Mouse (Mus musculus): ENCODE data around the gene Ephx1.
A peak's percentile ranks its signal among the peaks of the same experiment; 100 is the strongest.
"Not testable (repeated sequence)": the region's sequence is repeated elsewhere in the genome, so short reads cannot be mapped to it uniquely, and the experiment has no call there.

The Ephx1 gene

DNA sequence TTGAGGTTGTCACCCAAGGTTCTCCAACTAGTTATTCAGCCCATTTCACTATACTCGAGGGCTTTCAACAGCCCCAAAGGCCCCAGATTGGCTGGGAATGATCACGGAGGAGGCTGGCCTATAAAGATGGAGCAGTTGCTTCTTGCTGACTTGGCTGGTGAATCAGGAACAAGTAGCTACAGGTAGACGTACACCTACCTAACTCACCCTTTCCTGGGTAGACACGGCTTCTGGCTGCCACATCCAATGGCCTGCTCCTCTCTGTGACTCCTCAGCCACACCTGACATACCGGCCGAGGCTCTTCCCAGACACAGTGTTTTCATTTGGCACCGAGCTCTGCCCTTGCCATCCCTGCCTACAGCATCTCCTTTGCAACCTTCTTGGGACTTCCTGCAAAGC, 53.4 kb downstream of the Ephx1 start:
- no peak for DNase-seq

DNA sequence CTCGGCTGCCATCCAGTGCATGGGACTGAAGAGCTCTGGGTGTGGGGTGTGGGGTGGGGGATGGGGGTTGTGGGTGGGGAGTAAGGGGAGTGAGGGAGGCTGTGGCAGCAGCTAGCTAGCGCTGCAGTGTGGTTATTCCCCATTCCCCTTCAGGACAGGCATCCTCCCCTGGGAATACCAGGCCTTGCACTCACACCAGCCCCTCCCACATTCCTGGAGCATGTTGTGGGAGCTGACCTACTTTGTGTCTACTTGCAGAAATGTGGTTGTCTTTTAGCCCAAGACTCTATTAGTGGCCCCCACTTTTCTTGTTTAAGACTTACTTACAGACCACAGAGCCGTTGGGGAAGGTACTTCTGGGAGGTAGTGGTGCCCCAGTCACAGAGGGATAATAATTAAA, 54.2 kb downstream of the Ephx1 start:
- DNase-seq = no peak

DNA sequence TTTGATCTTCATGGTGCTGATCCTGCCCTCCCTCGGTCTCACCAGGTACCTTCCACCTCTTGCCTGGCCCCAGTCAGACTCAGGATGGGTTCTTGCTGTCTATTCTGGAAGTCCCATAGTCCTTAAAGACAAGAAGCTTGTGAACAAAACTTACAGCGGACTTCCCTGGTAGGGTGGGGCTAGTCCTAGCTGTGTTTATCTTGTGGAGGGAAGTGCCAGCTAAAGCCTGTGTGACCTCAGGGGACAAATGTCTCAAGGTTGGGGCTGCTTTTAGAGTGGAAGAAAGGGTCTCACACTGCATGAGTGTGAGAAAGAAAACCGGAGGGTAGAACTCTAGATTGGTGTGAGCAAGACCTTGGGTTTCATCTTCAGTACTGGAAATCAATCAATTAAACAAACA, 54.9 kb downstream of the Ephx1 start:
- DNase-seq = no peak

DNA sequence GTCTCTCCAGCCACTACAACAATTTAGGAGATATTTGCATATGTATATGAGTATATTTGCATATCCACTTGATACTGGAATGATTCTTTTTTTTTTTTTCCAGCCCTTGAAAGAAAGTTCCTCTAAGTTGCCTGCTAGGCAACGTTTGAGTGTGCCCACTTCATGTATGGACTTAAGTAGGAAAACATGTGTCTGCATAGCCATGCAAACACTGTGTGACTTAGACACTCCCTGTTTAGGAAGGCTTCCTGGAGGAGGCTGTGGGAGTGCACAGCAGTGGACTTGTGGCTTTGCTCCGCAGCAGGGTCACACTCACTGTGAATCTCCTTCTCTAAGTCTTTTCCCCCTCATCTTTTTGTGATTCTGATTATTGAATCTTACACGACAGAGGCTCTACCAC, 61.9 kb downstream of the Ephx1 start:
- DNase-seq = no peak

GRCm38 (mm10) chr1:180957989-180958388, 62.7 kb downstream of the Ephx1 start:
- DNase-seq = no peak

DNA sequence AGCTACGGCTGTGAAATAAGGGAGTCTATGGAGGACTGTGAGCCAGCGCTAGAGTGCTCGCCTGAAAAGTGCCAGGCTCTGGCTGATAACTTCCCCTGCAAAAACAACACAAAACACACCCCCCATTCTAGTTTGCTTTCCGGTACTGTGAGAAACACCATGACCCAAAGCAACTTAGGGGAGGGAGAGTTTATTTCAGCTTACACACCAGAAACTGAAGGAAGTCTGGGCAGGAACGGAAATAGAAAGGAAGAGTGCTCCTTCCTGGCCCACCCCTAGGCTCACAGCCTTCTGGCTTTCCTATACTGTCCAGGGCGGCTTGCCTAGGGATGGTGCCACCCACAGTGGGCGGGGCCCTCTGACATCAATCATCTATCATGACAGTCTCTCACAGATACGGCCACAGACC, 63.7 kb downstream of the Ephx1 start:
- DNase-seq = no peak

GRCm38 (mm10) chr1:180956401-180956800, 64.3 kb downstream of the Ephx1 start:
- no peak for DNase-seq

DNA sequence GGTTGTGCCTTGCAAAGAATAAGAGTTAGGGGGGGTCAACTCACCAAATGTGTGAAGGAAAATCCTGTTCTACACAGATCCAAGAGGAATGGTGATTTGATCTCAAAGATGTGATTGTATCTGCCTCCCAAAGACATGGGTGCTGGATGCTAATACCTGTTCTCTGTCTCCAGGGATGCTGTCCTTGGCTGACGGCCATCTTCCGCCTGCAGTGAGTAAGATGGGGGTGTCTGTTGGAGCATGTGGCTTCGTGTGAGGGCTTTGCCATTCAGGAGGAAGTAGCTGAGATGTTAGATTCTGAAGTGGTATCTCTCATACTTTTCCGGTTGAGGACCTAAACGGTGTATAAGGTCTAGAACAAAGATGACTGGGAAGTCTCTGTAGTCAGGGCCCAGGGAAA, 67.9 kb downstream of the Ephx1 start:
- no peak for DNase-seq

DNA sequence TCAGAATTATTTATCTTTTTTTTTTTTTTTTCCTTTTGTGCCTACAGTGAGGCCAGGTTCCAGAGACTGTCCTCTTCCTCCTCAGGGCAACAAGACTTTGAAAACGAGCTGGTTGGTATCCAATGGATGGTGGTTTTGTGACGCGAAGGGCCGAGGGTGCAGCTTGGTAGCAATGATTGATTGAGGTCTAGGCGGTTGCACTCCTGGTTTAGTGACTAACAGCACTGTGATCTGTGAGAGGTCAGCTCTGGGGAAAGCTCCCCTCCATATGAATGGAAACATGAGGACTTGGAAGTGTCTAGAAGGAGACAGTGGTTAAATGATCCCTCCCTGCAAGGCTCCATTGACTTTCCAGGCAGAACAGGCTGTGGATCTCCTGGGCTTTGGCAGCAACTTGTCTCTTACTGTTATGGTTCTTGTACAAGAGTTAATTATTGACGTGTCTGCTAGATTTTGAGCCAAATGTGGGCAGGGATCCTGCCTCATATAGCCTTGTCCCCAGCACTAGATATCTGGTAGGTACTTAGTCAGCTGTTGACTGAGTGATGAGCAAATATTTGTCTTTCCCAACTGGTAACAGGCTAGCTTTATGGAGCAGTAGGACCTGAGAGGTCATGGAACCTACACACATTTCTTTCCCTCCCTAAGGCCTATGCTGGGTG, 68.5 kb downstream of the Ephx1 start:
- no peak for DNase-seq

GRCm38 (mm10) chr1:180946448-180946847, 74.3 kb downstream of the Ephx1 start:
- peak in 1 of 2 experiments; percentile 11 for DNase-seq

DNA sequence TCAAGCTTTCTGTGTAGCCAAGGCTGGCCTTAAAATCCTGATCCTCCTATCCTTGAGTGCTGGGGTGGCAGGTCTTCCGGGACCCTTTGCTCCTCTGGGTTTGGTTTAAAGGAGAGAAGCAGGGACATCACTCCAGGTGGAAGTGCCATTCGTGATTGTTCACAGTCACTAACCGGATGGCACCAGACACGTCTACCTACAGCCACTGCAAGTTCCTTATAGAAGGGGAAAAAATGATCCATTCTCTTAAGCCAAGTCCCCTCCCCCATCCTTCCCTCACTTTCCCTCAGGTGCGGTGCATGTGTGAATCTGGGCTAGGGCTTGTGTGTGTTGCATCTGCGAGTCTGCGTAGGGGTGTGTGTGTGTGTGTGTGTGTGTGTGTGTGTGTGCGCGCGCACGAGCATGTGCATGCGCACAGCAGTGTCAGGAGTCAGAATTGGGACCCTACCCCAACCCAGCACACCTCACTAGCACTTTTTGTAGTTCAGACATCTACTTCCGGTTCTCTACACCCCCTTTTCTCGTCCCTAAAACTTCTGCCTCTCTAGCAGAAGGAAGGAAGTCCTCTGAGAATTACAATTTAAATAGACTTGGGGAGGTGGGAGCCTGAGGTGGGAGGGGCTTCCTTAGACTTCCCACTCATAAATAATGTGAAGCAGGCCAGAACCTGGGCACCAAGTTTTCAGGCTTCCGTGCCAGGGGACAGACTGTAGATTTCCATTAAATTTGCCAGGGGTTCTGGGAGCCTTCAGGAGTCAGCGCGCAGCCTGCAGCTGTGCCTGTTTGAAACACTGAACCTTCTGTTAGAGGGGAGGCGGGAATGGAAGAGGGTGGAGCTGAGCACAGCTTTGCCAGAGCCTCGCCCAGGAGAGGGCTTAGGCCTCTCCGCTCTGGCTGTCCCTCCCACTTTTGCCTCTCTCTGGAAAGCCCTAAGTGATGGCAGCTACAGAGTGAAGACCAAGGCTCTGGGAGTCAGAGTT, 75.4 kb downstream of the Ephx1 start:
- DNase-seq = peak in 1 of 2 experiments; percentile 27

GRCm38 (mm10) chr1:180944553-180944952, 76.2 kb downstream of the Ephx1 start:
- DNase-seq = no peak

GRCm38 (mm10) chr1:180943896-180944295, 76.8 kb downstream of the Ephx1 start:
- no peak for DNase-seq

DNA sequence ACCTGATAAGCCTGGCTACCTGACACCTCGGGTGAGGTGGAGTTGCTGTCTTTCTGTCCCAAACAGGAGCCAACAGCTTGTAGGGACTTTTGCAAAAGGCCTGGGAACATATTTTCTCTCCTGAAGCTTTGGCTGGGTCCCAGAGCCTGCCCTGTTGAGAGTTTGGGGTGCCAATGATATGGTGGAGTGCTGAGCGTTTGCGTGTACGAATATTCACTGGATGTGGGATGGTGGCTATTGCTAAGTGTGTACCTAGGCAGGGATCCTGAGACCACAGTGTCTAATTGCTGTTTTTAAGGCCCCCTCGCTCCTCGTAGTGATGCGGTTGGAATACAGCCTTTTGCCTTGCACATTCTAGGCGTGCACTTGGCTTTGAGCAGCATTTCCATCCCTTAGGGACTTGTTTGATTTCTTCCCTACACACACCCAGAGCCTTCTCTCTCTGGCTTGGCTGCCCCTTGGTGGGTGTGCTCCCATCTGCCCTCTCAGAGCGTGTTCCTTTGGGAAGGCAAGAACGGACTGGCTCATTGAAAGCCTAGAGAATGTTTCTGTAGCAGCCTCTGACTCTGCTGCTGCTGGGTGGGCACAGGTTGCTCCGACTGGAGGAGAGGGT, 77.6 kb downstream of the Ephx1 start:
- DNase-seq = no peak

DNA sequence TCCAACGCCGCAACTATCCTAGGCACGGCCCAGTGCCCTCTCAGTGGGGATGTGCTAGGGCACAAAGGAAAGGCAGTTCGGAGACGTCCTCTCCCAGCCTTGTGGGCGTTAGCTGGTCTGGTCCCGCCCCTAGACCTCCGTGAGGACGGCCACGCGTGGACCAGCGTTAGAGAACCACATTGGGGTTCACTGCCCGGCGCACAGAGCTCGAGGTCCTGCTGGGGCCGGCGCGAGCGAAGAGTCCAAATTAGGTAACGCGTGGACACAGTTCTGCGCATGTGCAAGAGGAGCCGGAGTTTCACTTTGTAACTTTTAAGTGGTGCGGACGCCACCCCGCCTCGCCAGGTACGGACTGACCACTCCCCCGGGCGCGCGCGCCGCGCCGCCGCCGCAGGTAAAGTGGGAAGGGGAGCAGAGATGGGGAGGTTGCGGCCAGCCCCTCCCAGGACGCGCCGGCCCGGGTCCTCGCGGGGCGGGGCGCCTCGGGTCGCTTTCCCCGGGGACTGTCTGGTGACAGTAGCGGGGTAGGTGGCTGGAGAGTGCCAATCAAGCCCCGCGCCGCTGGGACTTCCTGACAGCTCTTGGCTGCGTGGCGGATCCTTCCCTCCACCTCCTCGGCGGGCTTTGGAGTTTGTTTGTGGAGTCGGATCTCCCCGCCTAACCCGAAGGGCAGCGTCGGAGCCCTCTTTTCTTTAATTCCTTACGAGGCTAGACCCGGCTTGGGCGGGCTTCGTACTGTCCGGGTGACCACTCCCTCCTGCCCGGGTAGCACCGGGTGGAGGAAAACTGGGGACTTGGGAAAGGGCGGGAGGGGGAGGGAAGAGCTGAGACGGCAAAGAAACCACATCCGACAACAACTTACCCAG, 78.3 kb downstream of the Ephx1 start, which contains the start of gene Tmem63a:
Gene Tmem63a, plus strand, starts transcription at position 179 of the 866 bp plus-strand sequence.
- DNase-seq = peak; percentile 46 to 54

DNA sequence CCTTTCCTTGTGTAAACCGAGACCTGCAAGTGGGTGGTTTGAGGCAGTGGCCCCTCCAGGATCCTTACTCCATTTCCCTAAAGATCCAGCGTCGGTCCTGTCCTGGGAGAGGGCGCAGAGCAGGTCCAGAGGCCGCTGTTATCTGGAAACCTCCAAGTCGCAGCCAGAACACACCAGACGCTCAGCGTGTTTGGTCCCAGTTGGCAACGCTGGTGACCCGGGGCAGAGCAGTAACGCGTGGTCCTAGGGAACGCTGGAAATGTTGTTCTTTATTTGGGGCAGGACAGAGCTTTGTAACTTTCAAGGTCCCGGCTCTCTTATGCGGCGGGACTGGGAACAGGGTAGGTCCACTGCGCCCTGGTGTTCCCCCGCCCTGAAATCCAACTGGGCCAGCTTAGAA, 79.0 kb downstream of the Ephx1 start:
- DNase-seq = peak; percentile 20 to 30

DNA sequence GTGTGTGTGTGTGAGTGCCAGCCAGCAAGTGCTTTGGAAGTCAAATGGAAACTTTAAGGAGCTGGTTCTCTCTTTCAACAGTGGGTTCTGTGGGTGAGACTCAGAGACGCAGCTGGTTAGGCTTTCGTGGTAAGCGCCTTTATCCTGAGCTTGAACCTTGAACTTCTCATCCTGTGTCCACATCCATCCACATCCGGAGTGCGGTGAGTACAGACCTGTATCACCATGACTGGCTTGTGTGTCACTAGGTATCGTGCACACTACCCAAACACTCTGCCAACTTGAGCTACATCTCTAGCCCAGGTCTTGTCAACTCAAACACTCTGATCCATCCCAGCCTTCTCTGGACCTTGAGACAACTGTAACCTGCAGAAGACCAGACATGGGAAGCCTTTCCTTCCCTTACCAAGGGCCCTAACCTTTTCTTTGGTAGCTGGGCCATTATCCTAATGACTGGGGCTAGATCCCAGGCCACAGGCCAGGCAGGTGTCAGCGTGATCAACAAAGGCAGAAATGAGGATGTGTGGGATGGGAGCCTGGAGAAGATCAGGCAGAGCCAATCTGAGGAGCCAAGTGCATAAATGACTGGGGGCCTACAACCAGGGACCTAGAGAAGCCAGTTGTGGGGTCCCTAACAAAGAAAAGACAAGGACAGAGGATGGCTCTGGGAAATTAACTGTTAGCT, 79.8 kb downstream of the Ephx1 start:
- no peak for DNase-seq

- not testable (repeated sequence) for DNase-seq
Observed at GRCm38 (mm10) chr1:180938781-180939180, 81.9 kb downstream of the Ephx1 start.

- not testable (repeated sequence) for DNase-seq
Observed at GRCm38 (mm10) chr1:180937631-180938030, 83.1 kb downstream of the Ephx1 start.

GRCm38 (mm10) chr1:180936610-180937398, 83.9 kb downstream of the Ephx1 start:
- DNase-seq = peak in 1 of 2 experiments; percentile 44

Data from cerebellum, postnatal 10 days (tissue).